Mouse (Mus musculus) thymus, adult 2 months (tissue): ENCODE results near the gene Mesd. TPM values are rescaled to one million over a fixed set of nuclear protein-coding genes. Genes with fewer than 3 reads are reported as not detected.

Experiments
- DNase-seq: peaks from one replicate; pipeline ENCODE4 v3.0.0; 2021
- H3K27ac ChIP-seq: fragments of 200-500 bp; 2 replicates; pipeline ENCODE4 v1.5.1; 2012; ENCODE audit warnings: low read length, control low read depth; ENCODE audit not compliant: control insufficient read depth, insufficient read depth
- H3K27me3 ChIP-seq: fragments of 200-500 bp; 2 replicates; pipeline ENCODE4 v1.6.1; 2012; ENCODE audit warnings: mild to moderate bottlenecking, low read length, moderate library complexity, mixed read lengths; ENCODE audit not compliant: control insufficient read depth, insufficient read depth
- H3K36me3 ChIP-seq: fragments of 200-500 bp; 2 replicates; pipeline ENCODE4 v1.6.1; 2012; ENCODE audit warnings: mild to moderate bottlenecking, low read length, moderate library complexity; ENCODE audit not compliant: control insufficient read depth, insufficient read depth
- H3K4me1 ChIP-seq: fragments of 200-500 bp; replicated peaks from 2 replicates; pipeline ENCODE4 v1.6.1; 2012; ENCODE audit warnings: low read length; ENCODE audit not compliant: control insufficient read depth, insufficient read depth
- H3K4me3 ChIP-seq: fragments of 200-500 bp; 2 replicates; pipeline ENCODE4 v1.5.1; 2012; ENCODE audit warnings: mild to moderate bottlenecking, low read length, control low read depth, moderate library complexity; ENCODE audit not compliant: control insufficient read depth, insufficient read depth
- CTCF ChIP-seq: fragments of 200-500 bp; IDR thresholded peaks from 2 replicates; pipeline ENCODE4 v1.5.1; 2012; ENCODE audit warnings: mild to moderate bottlenecking, control low read depth, low read length, moderate library complexity, borderline replicate concordance; ENCODE audit not compliant: control insufficient read depth, poor library complexity, insufficient read depth; ENCODE audit errors: extremely low read depth
- POLR2A ChIP-seq: fragments of 200-500 bp; IDR thresholded peaks from 2 replicates; pipeline ENCODE4 v1.6.1; 2012; ENCODE audit warnings: mild to moderate bottlenecking, low read length, control low read depth, moderate library complexity; ENCODE audit not compliant: control insufficient read depth, poor library complexity, insufficient read depth; ENCODE audit errors: extremely low read depth
- WGBS: fragments of 180-500 bp; shearing (Covaris S2); methylation state at CpG from one replicate; pipeline ENCODE4 v1.1.7; 2018; 5-methylcytosine and 5-hydroxymethylcytosine counted together
- polyA plus RNA-seq: library from polyadenylated mRNA; depleted of rRNA; stranded (reverse); fragments of >200 nt; gene quantifications from 2 replicates; pipeline ENCODE4 v1.2.3, GENCODE M21; 2012; rRNA removed

Gene Mesd
- polyA plus RNA-seq, 1 experiment, result 14.2 TPM

- TF ChIP-seq CTCF (no peak), POLR2A (no peak)
- Histone ChIP-seq H3K27me3 (no peaks in the 10 kb centered on the region), H3K27ac (no peak overlapping the region), H3K4me3 (no peak overlapping the region), H3K36me3 (no peaks in the 10 kb centered on the region), H3K4me1 (no peaks in the 10 kb centered on the region)
- 74% methylated on average over 3 of the region's 3 CpGs for WGBS
- DNase-seq, result no peak
Measured at GRCm38 (mm10) chr7:83939017-83939721, 54.9 kb downstream of the Mesd start.

GRCm38 (mm10) chr7:83940136-83940535 lies 55.9 kb downstream of the Mesd start:
- WGBS, result 83% methylated on average over 2 of the region's 2 CpGs
- H3K27me3 ChIP-seq, result no peaks in the 10 kb centered on the region
- TF ChIP-seq POLR2A (no peak), CTCF (no peak)
- H3K4me1 ChIP-seq, result no peaks in the 10 kb centered on the region
- DNase-seq, result no peak
- H3K36me3 ChIP-seq, result no peaks in the 10 kb centered on the region
- no peak overlapping the region for H3K27ac ChIP-seq
- no peak overlapping the region for H3K4me3 ChIP-seq

GRCm38 (mm10) chr7:83941701-83942101 lies 57.4 kb downstream of the Mesd start:
- no peak overlapping the region for H3K27ac ChIP-seq
- no peak overlapping the region for H3K4me3 ChIP-seq
- WGBS, result 85% methylated on average over 8 of the region's 8 CpGs
- H3K36me3 ChIP-seq, result no peaks in the 10 kb centered on the region
- H3K4me1 ChIP-seq, result no peaks in the 10 kb centered on the region
- DNase-seq, result no peak
- H3K27me3 ChIP-seq, result no peaks in the 10 kb centered on the region
- TF ChIP-seq POLR2A, result no peak

- 85% methylated on average over 7 of the region's 7 CpGs for WGBS
Measured at GRCm38 (mm10) chr7:83948743-83949142, 64.5 kb downstream of the Mesd start.

GRCm38 (mm10) chr7:83949662-83950061 lies 65.4 kb downstream of the Mesd start:
- 92% methylated on average over 6 of the region's 6 CpGs for WGBS
- Histone ChIP-seq H3K4me3 (no peak overlapping the region), H3K36me3 (no peaks in the 10 kb centered on the region), H3K4me1 (no peaks in the 10 kb centered on the region), H3K27me3 (no peaks in the 10 kb centered on the region), H3K27ac (no peak overlapping the region)
- DNase-seq, result no peak
- TF ChIP-seq CTCF (no peak), POLR2A (no peak)

More at GRCm38 (mm10) chr7:83948743-83949142, 64.5 kb downstream of the Mesd start:
- no peak overlapping the region for H3K27ac ChIP-seq
- no peak for TF ChIP-seq CTCF
- no peak for DNase-seq
- H3K36me3 ChIP-seq, result no peaks in the 10 kb centered on the region
- H3K4me3 ChIP-seq, result no peak overlapping the region
- no peaks in the 10 kb centered on the region for H3K27me3 ChIP-seq
- no peaks in the 10 kb centered on the region for H3K4me1 ChIP-seq

Other genes starting within 250 kb of the Mesd start
- gene Il16, start 138.7 kb upstream of the Mesd start, polyA plus RNA-seq, result 162 and 171 TPM in 2 replicates
- 0.18 TPM in 1 of 2 replicates, not detected in the other for gene Cfap161, start 89.6 kb upstream of the Mesd start, polyA plus RNA-seq
- gene Tlnrd1, start 161 bp upstream of the Mesd start, polyA plus RNA-seq, result 24.1 and 30.1 TPM in 2 replicates
- gene Cemip, start 202.0 kb downstream of the Mesd start, polyA plus RNA-seq, result 0.59 and 0.63 TPM in 2 replicates